Mouse (Mus musculus): ENCODE results near the gene Rbmxl1.

GRCm38 (mm10) chr8:78463941-78464340 lies 44.8 kb downstream of the Rbmxl1 start:
- TF ChIP-seq CTCF (IDR thresholded peaks at IDR 0.05; ENCODE audit: low read depth, low read length) (no peak), GATA1 (IDR thresholded peaks at IDR 0.05; ENCODE audit: borderline replicate concordance, low read length) (no peak), GATA2 (IDR thresholded peaks at IDR 0.05; ENCODE audit: borderline replicate concordance, low read depth, low read length) (no peak), POLR2AphosphoS5 (IDR thresholded peaks at IDR 0.05; ENCODE audit: insufficient replicate concordance, low read depth, low read length) (no peak)

All from G1E (cell line).